Mouse (Mus musculus) thymus, postnatal 14 days (tissue): ENCODE results near the gene Junb.

ENCODE experiments used
- DNase-seq: peaks from one replicate; pipeline ENCODE4 v3.0.0; 2021

Gene Junb

GRCm38 (mm10) chr8:84987388-84987787 lies 8.9 kb upstream of the Junb start:
- no peak for DNase-seq

- DNase-seq: no peak
These were observed 7.9 kb upstream of the Junb start for GRCm38 (mm10) chr8:84986379-84986945.

GRCm38 (mm10) chr8:84985684-84986378 lies 7.3 kb upstream of the Junb start:
- DNase-seq: peak; percentile 94

- DNase-seq: peak; percentile 54
These were observed 6.6 kb upstream of the Junb start for GRCm38 (mm10) chr8:84985049-84985683.

- DNase-seq: peak; percentile 34
These were observed 6.0 kb upstream of the Junb start for GRCm38 (mm10) chr8:84984294-84985048.

GRCm38 (mm10) chr8:84982499-84983011 lies 4.0 kb upstream of the Junb start:
- DNase-seq: no peak

- DNase-seq: no peak
These were observed 3.4 kb upstream of the Junb start for GRCm38 (mm10) chr8:84981644-84982498.

GRCm38 (mm10) chr8:84980622-84981358 lies 2.3 kb upstream of the Junb start:
- DNase-seq: peak; percentile 22

- peak; percentile 82 for DNase-seq
These were observed 1.3 kb upstream of the Junb start for GRCm38 (mm10) chr8:84979599-84980421.

GRCm38 (mm10) chr8:84977435-84978247 lies 877 bp downstream of the Junb start:
- DNase-seq: peak; percentile 86

- peak; percentile 43 for DNase-seq
These were observed 1.6 kb downstream of the Junb start for GRCm38 (mm10) chr8:84976763-84977434.

- DNase-seq: peak; percentile 95
These were observed 2.3 kb downstream of the Junb start for GRCm38 (mm10) chr8:84976031-84976762.

GRCm38 (mm10) chr8:84975434-84975833 lies 3.1 kb downstream of the Junb start:
- peak; percentile 87 for DNase-seq

- no peak for DNase-seq
These were observed 3.9 kb downstream of the Junb start for GRCm38 (mm10) chr8:84974543-84975142.

GRCm38 (mm10) chr8:84973803-84974542 lies 4.5 kb downstream of the Junb start:
- DNase-seq: peak; percentile 59

GRCm38 (mm10) chr8:84973079-84973478 lies 5.4 kb downstream of the Junb start:
- DNase-seq: no peak

GRCm38 (mm10) chr8:84970913-84971312 lies 7.6 kb downstream of the Junb start:
- no peak for DNase-seq
